Mouse (Mus musculus): Measurements from ENCODE around the gene Golph3.

DNA sequence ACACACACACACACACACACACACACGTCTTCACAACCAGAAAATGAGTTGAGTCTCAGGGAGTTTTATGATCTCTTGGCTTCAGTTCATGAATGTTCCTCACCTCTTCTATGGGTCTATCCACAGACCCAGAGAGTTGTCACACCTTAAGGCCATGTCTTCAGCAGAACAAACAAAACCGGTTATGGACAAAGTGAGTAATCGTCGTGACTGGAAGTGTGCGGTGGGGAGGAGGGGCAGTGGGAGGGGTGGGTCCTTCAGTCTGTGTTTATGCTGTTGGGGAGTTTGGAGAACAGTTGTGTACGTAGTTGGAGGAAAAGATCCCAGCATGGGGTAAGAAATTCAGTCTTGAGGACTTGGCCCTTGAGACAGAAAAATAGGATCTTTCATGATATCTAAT lies 75.8 kb downstream of the Golph3 start:
- TF ChIP-seq CTCF (conservative IDR thresholded peaks at IDR 0.05; ENCODE audit: low read length) (no peak), POU5F1 (IDR thresholded peaks at IDR 0.05; ENCODE audit: borderline replicate concordance, low read length) (no peak)
